ENCODE assay signal across 9 mouse cellular contexts in genomic region chr16:84559569-84560278, GRCm38 (mm10). TPM values are rescaled to one million over a fixed set of nuclear protein-coding genes. Genes with fewer than 3 reads are reported as not detected.
A peak's percentile ranks its signal among the peaks of the same experiment; 100 is the strongest.
DNase-seq lines count a peak whose midpoint lies in the region; ATAC-seq lines count a peak whose summit lies in the region.
"Had no signal": no experiment of that assay in that cellular context is flagged by ENCODE, and none has a peak within 500 bp of the region (broad histone marks: within the 10 kb centered on the region; RNA-seq: fewer than 3 reads in every experiment).

No protein-coding gene starts in this region.

- H3K4me1 ChIP-seq in hindbrain, embryonic 16.5 days (ENCODE audit: control insufficient read depth, insufficient read depth, low read depth, low read length), result no peaks in the 10 kb centered on the region; the same call in none of the 2 replicates

- H3K9me3 ChIP-seq in hindbrain, embryonic 16.5 days (ENCODE audit: control insufficient read depth, low read length), result no peaks in the 10 kb centered on the region

- no peaks in the 10 kb centered on the region for H3K36me3 ChIP-seq in hindbrain, embryonic 16.5 days (ENCODE audit: control insufficient read depth, insufficient read depth, low read length)

- peak; percentile 26 for DNase-seq in adrenal gland, postnatal 10 days
- no peak for DNase-seq in adrenal gland, adult 18-20 months (ENCODE audit: low spot score in 2 of 2)
- DNase-seq in left cerebral cortex, postnatal 14 days (ENCODE audit: low spot score in 2 of 2), result peak; percentile 28 to 30
- DNase-seq in left cerebral cortex, adult 9 months (ENCODE audit: low spot score in 2 of 2), result no peak
- peak; percentile 46 for DNase-seq in adipocyte (ENCODE audit: low spot score)
- no peak for DNase-seq in yolk sac, embryonic 10.5 days (ENCODE audit: low spot score)
- no peak for DNase-seq in adrenal gland, adult 8-10 months

- WGBS in hindbrain, embryonic 16.5 days, result 17% methylated on average over 9 of the region's 9 CpGs

- H3K27ac ChIP-seq in hindbrain, embryonic 16.5 days (ENCODE audit: low read depth, low read length), result no peak overlapping the region

- ATAC-seq in hindbrain, embryonic 16.5 days, result no peak

- H3K9ac ChIP-seq in hindbrain, embryonic 16.5 days (ENCODE audit: low read depth, low read length), result no peak overlapping the region

- H3K27me3 ChIP-seq in hindbrain, embryonic 16.5 days (replicated peaks; ENCODE audit: control insufficient read depth, insufficient read depth, low read length), result no peaks in the 10 kb centered on the region

- intact Hi-C loops in left cerebral cortex, postnatal 14 days (cut with DNase I), result no loop called here

- H3K4me2 ChIP-seq in hindbrain, embryonic 16.5 days (ENCODE audit: low read length), result peak overlapping the region; percentile 37

- peak overlapping the region; percentile 15 for H3K4me3 ChIP-seq in hindbrain, embryonic 16.5 days (ENCODE audit: low read length)

RNA-seq across cellular contexts. Expression of gene A730009L09Rik, which starts 44.8 kb away (rescaled TPM):
- total RNA-seq in adrenal gland, postnatal 10 days (2021), result not detected
- total RNA-seq in adrenal gland, adult 18-20 months (2021), result not detected
- under 1 TPM; 0.25 to 0.48 TPM for total RNA-seq in left cerebral cortex, postnatal 14 days (2021)
- 0.16 and 0.43 TPM in 2 replicates for polyA plus RNA-seq in hindbrain, embryonic 16.5 days (2015; fragmentation: Nextera tagmentation; extraction: Ambion mirVana)
- not detected for total RNA-seq in adrenal gland, adult 8-10 months (2022)
- total RNA-seq: heart, adult 18-20 months had no signal

Comparison
In these comparisons a context has a peak if more than half of its experiments do, and no peak if none do; other contexts are left out.
1. DNase-seq: peak in adrenal gland, postnatal 10 days (single experiment), left cerebral cortex, postnatal 14 days (2 of 2) and adipocyte (single experiment); none in adrenal gland, adult 18-20 months (0 of 2), left cerebral cortex, adult 9 months (0 of 2), yolk sac, embryonic 10.5 days (single experiment) and adrenal gland, adult 8-10 months (single experiment).